Mouse (Mus musculus): ENCODE results near the gene Sgce. TPM values are rescaled to one million over a fixed set of nuclear protein-coding genes. Genes with fewer than 3 reads are reported as not detected.
"Not testable (repeated sequence)": the region's sequence is repeated elsewhere in the genome, so short reads cannot be mapped to it uniquely, and the experiment has no call there.

The Sgce gene
- total RNA-seq, 1 experiment = 19.1 TPM

DNA sequence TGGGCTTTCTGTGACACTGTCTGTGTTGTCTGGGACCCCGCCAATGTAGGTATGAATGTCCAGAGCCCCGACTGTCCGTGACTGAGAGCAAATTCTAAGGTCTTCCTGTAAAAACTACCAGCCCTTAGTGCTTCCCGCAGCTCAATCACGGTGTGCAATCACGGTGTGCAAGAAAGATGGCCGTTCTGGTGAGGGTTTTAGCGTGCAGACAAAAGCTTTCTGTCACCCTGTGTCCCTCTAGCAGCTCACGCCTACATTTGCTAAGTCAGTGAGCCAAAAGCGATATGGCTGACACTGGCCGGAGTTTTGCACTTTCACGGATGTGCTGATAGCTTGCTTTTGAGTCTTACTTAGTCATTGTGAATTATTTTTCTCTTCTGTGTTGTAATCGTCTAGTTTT lies 88.1 kb downstream of the Sgce start:
- Histone ChIP-seq H3K4me1 (ENCODE audit: control insufficient read depth in 2 of 2, insufficient read depth in 2 of 2, low read length in 2 of 2, poor library complexity in 1 of 2) (peaks cover 0 to 1% of the 10 kb centered on the region in 2 experiments; a peak in 2 of 4 replicates), H3K27ac (ENCODE audit: insufficient read depth, low read depth, low read length, poor library complexity, severe bottlenecking) (no peak overlapping the region), H3K9me3 (ENCODE audit: control insufficient read depth, insufficient read depth, low read depth, low read length) (no peaks in the 10 kb centered on the region), H3K36me3 (ENCODE audit: control insufficient read depth, insufficient read depth, low read length, poor library complexity, severe bottlenecking) (no peaks in the 10 kb centered on the region), H3K9ac (ENCODE audit: insufficient read depth, low read depth, low read length, poor library complexity, severe bottlenecking) (peak overlapping the region; percentile 66), H3K4me3 (ENCODE audit: insufficient read depth in 1 of 2, low read depth in 1 of 2, low read length in 2 of 2, poor library complexity in 1 of 2, severe bottlenecking in 1 of 2) (peak overlapping the region; percentile 39 to 40; a peak in 3 of 4 replicates)
- in situ Hi-C loops (cut with MboI; ENCODE audit: low sequenced_read_pairs in 2 of 2, unreplicated experiment in 2 of 2) = loop anchor here (5.0 to 25.0 kb wide), 3 partner anchors 448 to 928 kb away; partner anchors contain the start of gene Asb4 (in 1 of the 2)
- no peak for DNase-seq (ENCODE audit: low read depth, low spot score)
- TF ChIP-seq MAFK (IDR thresholded peaks at IDR 0.05; ENCODE audit: insufficient read depth, low read depth, low read length) = no peak
- TF ChIP-seq HCFC1 (IDR thresholded peaks at IDR 0.05; ENCODE audit: borderline replicate concordance, insufficient read depth, low read length) = no peak
- no peak for TF ChIP-seq CHD2 (IDR thresholded peaks at IDR 0.05; ENCODE audit: low read depth, low read length)
- no peak for TF ChIP-seq ZNF384 (IDR thresholded peaks at IDR 0.05; ENCODE audit: low read depth, low read length)
- TF ChIP-seq ZC3H11A (IDR thresholded peaks at IDR 0.05; ENCODE audit: borderline replicate concordance, low read depth, low read length) = no peak

DNA sequence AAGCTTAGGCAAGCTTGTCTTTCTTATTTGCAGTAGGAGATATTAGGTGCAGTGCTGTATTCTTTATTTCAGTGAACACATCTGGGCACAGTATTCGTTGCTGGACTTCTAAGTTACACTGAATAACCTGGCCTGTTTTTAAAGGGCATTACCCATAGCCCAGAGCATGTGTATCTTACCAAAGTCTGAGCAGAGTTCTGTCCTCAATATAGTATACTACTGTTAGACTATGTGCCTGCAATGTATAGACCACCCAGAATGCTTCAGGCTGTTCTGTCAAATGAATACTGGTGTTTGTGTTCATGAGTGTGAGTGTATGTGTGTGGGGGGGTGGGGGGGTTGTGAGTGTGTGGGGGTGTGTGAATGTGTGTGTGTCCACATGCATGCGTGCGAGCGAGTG lies 91.1 kb downstream of the Sgce start:
- Histone ChIP-seq H3K4me3 (ENCODE audit: insufficient read depth in 1 of 2, low read depth in 1 of 2, low read length in 2 of 2, poor library complexity in 1 of 2, severe bottlenecking in 1 of 2) (no peak overlapping the region), H3K4me1 (ENCODE audit: control insufficient read depth in 2 of 2, insufficient read depth in 2 of 2, low read length in 2 of 2, poor library complexity in 1 of 2) (peaks cover 0 to 1% of the 10 kb centered on the region in 2 experiments; a peak in 2 of 4 replicates), H3K9me3 (ENCODE audit: control insufficient read depth, insufficient read depth, low read depth, low read length) (no peaks in the 10 kb centered on the region), H3K36me3 (ENCODE audit: control insufficient read depth, insufficient read depth, low read length, poor library complexity, severe bottlenecking) (no peaks in the 10 kb centered on the region), H3K27ac (ENCODE audit: insufficient read depth, low read depth, low read length, poor library complexity, severe bottlenecking) (no peak overlapping the region), H3K9ac (ENCODE audit: insufficient read depth, low read depth, low read length, poor library complexity, severe bottlenecking) (no peak overlapping the region)
- TF ChIP-seq HCFC1 (IDR thresholded peaks at IDR 0.05; ENCODE audit: borderline replicate concordance, insufficient read depth, low read length) (no peak), ZNF384 (IDR thresholded peaks at IDR 0.05; ENCODE audit: low read depth, low read length) (no peak), CHD2 (IDR thresholded peaks at IDR 0.05; ENCODE audit: low read depth, low read length) (no peak), ZC3H11A (IDR thresholded peaks at IDR 0.05; ENCODE audit: borderline replicate concordance, low read depth, low read length) (no peak), MAFK (IDR thresholded peaks at IDR 0.05; ENCODE audit: insufficient read depth, low read depth, low read length) (no peak)
- DNase-seq (ENCODE audit: low read depth, low spot score) = no peak
- in situ Hi-C loops (cut with MboI; ENCODE audit: low sequenced_read_pairs in 2 of 2, unreplicated experiment in 2 of 2) = loop anchor here (5.0 to 25.0 kb wide), 3 partner anchors 451 to 931 kb away; partner anchors contain the start of gene Asb4 (in 1 of the 2)

DNA sequence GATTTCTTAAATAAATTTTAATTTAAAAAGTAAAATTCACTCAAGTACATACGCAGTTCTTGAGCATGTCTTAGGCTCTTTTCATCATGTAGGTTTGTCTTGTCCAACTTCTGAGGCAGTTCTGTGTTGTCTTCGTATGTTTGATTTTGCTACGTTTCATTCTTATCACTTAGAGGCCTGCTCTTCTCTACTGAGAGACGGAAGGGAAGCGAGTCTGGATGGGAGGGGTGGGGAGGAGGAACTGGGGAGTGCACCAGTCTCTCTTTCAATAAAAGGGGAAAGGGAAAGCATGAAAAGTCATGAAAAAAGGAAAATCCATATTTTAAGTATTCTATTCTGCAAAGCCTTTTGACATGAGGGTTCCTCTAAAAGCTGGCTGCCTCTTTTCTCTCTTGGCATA lies 91.5 kb downstream of the Sgce start:
- in situ Hi-C loops (cut with MboI; ENCODE audit: low sequenced_read_pairs in 2 of 2, unreplicated experiment in 2 of 2) = loop anchor here (5.0 to 25.0 kb wide), 3 partner anchors 452 to 932 kb away; partner anchors contain the start of gene Asb4 (in 1 of the 2)
- peaks cover 0 to 1% of the 10 kb centered on the region in 2 experiments; a peak in 2 of 4 replicates for H3K4me1 ChIP-seq (ENCODE audit: control insufficient read depth in 2 of 2, insufficient read depth in 2 of 2, low read length in 2 of 2, poor library complexity in 1 of 2)
- H3K9ac ChIP-seq (ENCODE audit: insufficient read depth, low read depth, low read length, poor library complexity, severe bottlenecking) = no peak overlapping the region
- TF ChIP-seq HCFC1 (IDR thresholded peaks at IDR 0.05; ENCODE audit: borderline replicate concordance, insufficient read depth, low read length) (no peak), ZC3H11A (IDR thresholded peaks at IDR 0.05; ENCODE audit: borderline replicate concordance, low read depth, low read length) (no peak), ZNF384 (IDR thresholded peaks at IDR 0.05; ENCODE audit: low read depth, low read length) (no peak), MAFK (IDR thresholded peaks at IDR 0.05; ENCODE audit: insufficient read depth, low read depth, low read length) (no peak), CHD2 (IDR thresholded peaks at IDR 0.05; ENCODE audit: low read depth, low read length) (no peak)
- DNase-seq (ENCODE audit: low read depth, low spot score) = no peak
- no peak overlapping the region for H3K4me3 ChIP-seq (ENCODE audit: insufficient read depth in 1 of 2, low read depth in 1 of 2, low read length in 2 of 2, poor library complexity in 1 of 2, severe bottlenecking in 1 of 2)
- no peaks in the 10 kb centered on the region for H3K9me3 ChIP-seq (ENCODE audit: control insufficient read depth, insufficient read depth, low read depth, low read length)
- H3K36me3 ChIP-seq (ENCODE audit: control insufficient read depth, insufficient read depth, low read length, poor library complexity, severe bottlenecking) = no peaks in the 10 kb centered on the region
- H3K27ac ChIP-seq (ENCODE audit: insufficient read depth, low read depth, low read length, poor library complexity, severe bottlenecking) = no peak overlapping the region

DNA sequence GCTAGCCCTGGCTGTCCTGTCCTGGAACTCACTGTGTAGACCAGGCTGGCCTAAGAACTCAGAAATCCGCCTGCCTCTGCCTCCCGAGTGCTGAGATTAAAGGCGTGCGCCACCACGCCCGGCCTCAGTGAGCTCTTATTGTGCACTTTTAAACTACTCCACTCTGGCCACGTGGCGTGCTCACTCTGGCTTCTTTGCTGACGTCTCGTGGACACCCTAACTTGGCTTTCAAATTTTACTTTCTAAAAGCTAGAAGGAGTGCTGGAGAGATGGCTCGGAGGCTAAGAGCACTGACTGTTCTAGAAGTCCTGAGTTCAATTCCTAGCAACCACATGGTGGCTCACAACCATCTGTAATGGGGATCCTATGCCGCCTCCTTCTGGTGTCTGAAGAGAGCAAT lies 93.3 kb downstream of the Sgce start:
- DNase-seq (ENCODE audit: low read depth, low spot score); H3K27ac ChIP-seq (ENCODE audit: insufficient read depth, low read depth, low read length, poor library complexity, severe bottlenecking); H3K9me3 ChIP-seq (ENCODE audit: control insufficient read depth, insufficient read depth, low read depth, low read length); H3K4me1 ChIP-seq (ENCODE audit: control insufficient read depth in 2 of 2, insufficient read depth in 2 of 2, low read length in 2 of 2, poor library complexity in 1 of 2); H3K36me3 ChIP-seq (ENCODE audit: control insufficient read depth, insufficient read depth, low read length, poor library complexity, severe bottlenecking); H3K4me3 ChIP-seq (ENCODE audit: insufficient read depth in 1 of 2, low read depth in 1 of 2, low read length in 2 of 2, poor library complexity in 1 of 2, severe bottlenecking in 1 of 2): not testable (repeated sequence)
- in situ Hi-C loops (cut with MboI; ENCODE audit: low sequenced_read_pairs in 2 of 2, unreplicated experiment in 2 of 2) = loop anchor here (5.0 to 25.0 kb wide), 3 partner anchors 729 to 934 kb away; partner anchors contain the start of gene Asb4 (in 2 of the 2)
- peak overlapping the region; percentile 50; the same call in 1 of the 2 replicates for H3K9ac ChIP-seq (ENCODE audit: insufficient read depth, low read depth, low read length, poor library complexity, severe bottlenecking)
